Mouse (Mus musculus) heart, postnatal 0 days (tissue): ENCODE measurements around the gene Gm8165. TPM values are rescaled to one million over a fixed set of nuclear protein-coding genes. Genes with fewer than 3 reads are reported as not detected.
"Not testable (repeated sequence)": the region's sequence is repeated elsewhere in the genome, so short reads cannot be mapped to it uniquely, and the experiment has no call there.

ENCODE experiments used
- ATAC-seq: fragments of 200-750 bp; cut with Nextera tagmentation; 2 replicates; pipeline ENCODE4 v1.8.0; 2017; ENCODE audit warnings: low read depth, moderate number of reproducible peaks, moderate library complexity; ENCODE audit not compliant: insufficient read depth
- DNase-seq: peaks from one replicate; pipeline ENCODE4 v3.0.0-alpha.2; 2016; ENCODE audit warnings: low spot score
- H3K27ac ChIP-seq: fragments of 300-500 bp; sonication (generic); 2 replicates; pipeline ENCODE4 v1.5.1; 2014; ENCODE audit warnings: low read depth, mild to moderate bottlenecking
- H3K27me3 ChIP-seq: fragments of 300-500 bp; sonication (generic); 2 replicates; pipeline ENCODE4 v1.6.1; 2014; ENCODE audit warnings: low read length, mixed read lengths; ENCODE audit not compliant: control insufficient read depth, insufficient read depth
- H3K36me3 ChIP-seq: fragments of 300-500 bp; sonication (generic); replicated peaks from 2 replicates; pipeline ENCODE4 v1.6.1; 2014; ENCODE audit warnings: low read length, mixed read lengths; ENCODE audit not compliant: control insufficient read depth, insufficient read depth
- H3K4me1 ChIP-seq: fragments of 300-500 bp; sonication (generic); 2 replicates; pipeline ENCODE4 v1.6.1; 2014; ENCODE audit warnings: antibody characterized with exemption; ENCODE audit not compliant: control insufficient read depth, insufficient read depth
- H3K4me2 ChIP-seq: fragments of 300-500 bp; sonication (generic); 2 replicates; pipeline ENCODE4 v1.6.1; 2014; ENCODE audit warnings: low read depth, mild to moderate bottlenecking, low read length, moderate library complexity
- H3K4me3 ChIP-seq: fragments of 300-500 bp; sonication (generic); 2 replicates; pipeline ENCODE4 v1.5.1; 2014; ENCODE audit warnings: low read depth, low read length
- H3K9ac ChIP-seq: fragments of 300-500 bp; sonication (generic); replicated peaks from 2 replicates; pipeline ENCODE4 v1.6.1; 2014; ENCODE audit warnings: low read depth, low read length, mixed read lengths
- H3K9me3 ChIP-seq: fragments of 300-500 bp; sonication (generic); replicated peaks from 2 replicates; pipeline ENCODE4 v1.6.1; 2016; ENCODE audit warnings: low read length; ENCODE audit not compliant: control insufficient read depth
- WGBS: fragments of 180-500 bp; shearing (Covaris S2); extraction: QIAGEN DNeasy Blood & Tissue Kit; methylation state at CpG from one replicate; pipeline ENCODE4 v1.1.7; 2014; 5-methylcytosine and 5-hydroxymethylcytosine counted together
- polyA plus RNA-seq: library from polyadenylated mRNA; unstranded; fragments of >200 nt; fragmentation: Nextera tagmentation; extraction: Ambion mirVana; gene quantifications from 2 replicates; pipeline ENCODE4 v1.2.1, GENCODE M21; 2015
- total RNA-seq: library from RNA; depleted of rRNA; stranded (reverse); fragments of >200 nt; gene quantifications from 2 replicates; pipeline ENCODE4 v1.2.3, GENCODE M21; 2014; ENCODE audit warnings: low replicate concordance; rRNA removed

The Gm8165 gene
- not detected in 2 replicates for total RNA-seq
- polyA plus RNA-seq: not detected in 2 replicates

DNA sequence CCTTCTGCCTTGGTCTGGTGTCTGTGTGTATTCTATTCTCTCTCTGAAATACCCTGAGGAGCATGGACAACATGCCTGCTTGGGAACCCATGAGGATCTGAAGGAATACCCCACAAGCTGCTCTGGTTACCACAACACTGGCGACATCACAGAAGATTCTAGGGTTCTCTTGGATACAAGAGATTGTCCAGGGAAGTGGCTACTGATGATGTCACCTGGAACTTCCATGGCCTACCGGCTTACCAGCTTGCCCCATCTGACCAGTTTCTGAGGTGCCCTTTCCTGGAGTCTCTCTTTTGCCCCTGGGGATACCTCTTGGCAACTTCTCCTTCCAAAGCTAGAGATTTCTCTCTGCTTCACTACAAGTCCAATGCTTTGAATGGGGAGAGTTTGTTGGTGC, at the start of gene Gm8165:
TSS of gene Gm8165 (minus strand) at position 101 of the 400 bp plus-strand sequence.
- H3K9me3 ChIP-seq, ATAC-seq, H3K27me3 ChIP-seq, H3K9ac ChIP-seq, H3K36me3 ChIP-seq, H3K4me3 ChIP-seq, H3K4me1 ChIP-seq, H3K4me2 ChIP-seq, DNase-seq, H3K27ac ChIP-seq: not testable (repeated sequence)
- no CpG with 5 or more reads among the region's 2 CpGs for WGBS

DNA sequence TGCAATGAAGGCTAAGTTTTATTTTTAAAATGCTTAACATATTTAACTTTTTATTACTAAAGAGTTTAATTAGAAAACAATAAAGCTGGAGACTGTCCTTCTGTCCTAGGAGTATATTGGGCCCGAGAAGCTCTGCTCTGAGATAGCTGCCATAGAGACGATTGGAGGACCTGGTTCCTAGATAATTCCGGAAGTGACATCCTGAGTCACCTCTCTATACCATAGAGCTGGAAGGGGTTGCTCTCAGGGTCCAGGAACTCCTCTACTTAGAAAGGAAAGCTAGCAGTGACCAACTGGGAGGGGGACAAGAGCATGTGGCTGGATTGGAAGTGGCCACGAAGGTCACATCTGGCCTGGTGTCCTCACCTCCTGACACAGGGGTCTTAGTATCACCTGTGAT, 20.6 kb upstream of the Gm8165 start, which contains the start of gene Gm7324:
TSS of gene Gm7324 (plus strand) at position 208 of the 400 bp plus-strand sequence.
- H3K9me3 ChIP-seq, ATAC-seq, H3K36me3 ChIP-seq, H3K4me1 ChIP-seq, H3K4me2 ChIP-seq, H3K27ac ChIP-seq, H3K27me3 ChIP-seq, H3K4me3 ChIP-seq, DNase-seq, H3K9ac ChIP-seq: not testable (repeated sequence)
- WGBS: 76% methylated on average over 4 of the region's 4 CpGs

Other genes starting within 250 kb of the Gm8165 start
- gene Gm5799, start 133.6 kb downstream of the Gm8165 start, total RNA-seq: not detected in 2 replicates
- gene Gm5799, start 133.6 kb downstream of the Gm8165 start, polyA plus RNA-seq: not detected in 2 replicates
- not detected in 2 replicates for gene Gm17654, start 98.1 kb downstream of the Gm8165 start, total RNA-seq
- not detected in 2 replicates for gene Gm17654, start 98.1 kb downstream of the Gm8165 start, polyA plus RNA-seq
- gene Gm10375, start 69.2 kb downstream of the Gm8165 start, total RNA-seq: not detected in 2 replicates
- not detected in 2 replicates for gene Gm10375, start 69.2 kb downstream of the Gm8165 start, polyA plus RNA-seq
- gene Gm7324, start 20.6 kb upstream of the Gm8165 start, total RNA-seq: 0.08 TPM in 1 of 2 replicates, not detected in the other
- gene Gm7324, start 20.6 kb upstream of the Gm8165 start, polyA plus RNA-seq: 0.55 and 0.59 TPM in 2 replicates
- not detected in 2 replicates for gene Gm16506, start 50.3 kb upstream of the Gm8165 start, total RNA-seq
- not detected in 2 replicates for gene Gm16506, start 50.3 kb upstream of the Gm8165 start, polyA plus RNA-seq
- gene Gm6526, start 70.7 kb upstream of the Gm8165 start, total RNA-seq: not detected in 2 replicates
- not detected in 2 replicates for gene Gm6526, start 70.7 kb upstream of the Gm8165 start, polyA plus RNA-seq
- not detected in 2 replicates for gene Gm8180, start 107.5 kb upstream of the Gm8165 start, total RNA-seq
- gene Gm8180, start 107.5 kb upstream of the Gm8165 start, polyA plus RNA-seq: not detected in 2 replicates
- gene Ear1, start 198.3 kb upstream of the Gm8165 start, total RNA-seq: not detected in 2 replicates
- not detected in 2 replicates for gene Ear1, start 198.3 kb upstream of the Gm8165 start, polyA plus RNA-seq
- not detected in 2 replicates for gene Ear10, start 246.4 kb upstream of the Gm8165 start, total RNA-seq
- gene Ear10, start 246.4 kb upstream of the Gm8165 start, polyA plus RNA-seq: not detected in 2 replicates
- 12.9 and 20.5 TPM in 2 replicates for gene Gm8113, start 248.2 kb upstream of the Gm8165 start, total RNA-seq
- 32.3 and 33.7 TPM in 2 replicates for gene Gm8113, start 248.2 kb upstream of the Gm8165 start, polyA plus RNA-seq